ENCODE assay signal across 8 mouse cellular contexts in genomic region chr8:69995422-69995775, GRCm38 (mm10). TPM values are rescaled to one million over a fixed set of nuclear protein-coding genes. Genes with fewer than 3 reads are reported as not detected.
DNase-seq lines count a peak whose midpoint lies in the region; ATAC-seq and TF ChIP-seq lines count a peak whose summit lies in the region.

No protein-coding gene starts in this region.

- peak overlapping the region; percentile 88 for H3K27ac ChIP-seq in heart, embryonic 12.5 days (ENCODE audit: poor library complexity, severe bottlenecking)
- H3K27ac ChIP-seq in CH12.LX (ENCODE audit: insufficient read depth, low read depth), result peak overlapping the region; percentile 87; the same call in 1 of the 2 replicates
- H3K27ac ChIP-seq in forebrain, embryonic 11.5 days (ENCODE audit: low read depth, low read length), result peak overlapping the region; percentile 89
- H3K27ac ChIP-seq in liver, embryonic 13.5 days, result peak overlapping the region; percentile 97

- H3K9me3 ChIP-seq in heart, embryonic 12.5 days (replicated peaks), result no peaks in the 10 kb centered on the region
- H3K9me3 ChIP-seq in CH12.LX (replicated peaks; ENCODE audit: low read length), result no peaks in the 10 kb centered on the region
- H3K9me3 ChIP-seq in forebrain, embryonic 11.5 days (ENCODE audit: control insufficient read depth, low read length), result no peaks in the 10 kb centered on the region
- no peaks in the 10 kb centered on the region for H3K9me3 ChIP-seq in liver, embryonic 13.5 days (replicated peaks)

- no peak for TF ChIP-seq CTCF in CH12.LX (conservative IDR thresholded peaks at IDR 0.05 in 1 of 2, IDR thresholded peaks at IDR 0.05 in 1 of 2; ENCODE audit: low read depth in 2 of 2, low read length in 2 of 2)

- DNase-seq in heart, adult 18-20 months, result no peak
- DNase-seq in CH12.LX (ENCODE audit: extremely low read depth), result no peak
- no peak for DNase-seq in forebrain, embryonic 11.5 days (ENCODE audit: low spot score)
- no peak for DNase-seq in liver, embryonic 13.5 days
- no peak for DNase-seq in urinary bladder, postnatal 25 days (ENCODE audit: low spot score)
- no peak for DNase-seq in right cerebral cortex, postnatal 36 days (ENCODE audit: low spot score in 2 of 2)
- no peak for DNase-seq in adrenal gland, postnatal 10 days

- 0 out of 2 replicates have a peak, but pooled peaks cover 8% of the 10 kb centered on the region for H3K36me3 ChIP-seq in heart, embryonic 12.5 days
- peaks cover 4 to 25% of the 10 kb centered on the region in 2 experiments for H3K36me3 ChIP-seq in CH12.LX (replicated peaks in 1 of 2; ENCODE audit: control insufficient read depth in 1 of 2, insufficient read depth in 1 of 2, low read length in 1 of 2)
- no peaks in the 10 kb centered on the region for H3K36me3 ChIP-seq in forebrain, embryonic 11.5 days (ENCODE audit: control insufficient read depth, insufficient read depth, low read length)
- H3K36me3 ChIP-seq in liver, embryonic 13.5 days, result peaks cover 26% of the 10 kb centered on the region

- peak overlapping the region; percentile 93 for H3K4me3 ChIP-seq in heart, embryonic 12.5 days
- H3K4me3 ChIP-seq in CH12.LX (replicated peaks in 1 of 3; ENCODE audit: low read depth in 2 of 3, low read length in 2 of 3, poor library complexity in 1 of 3), result peak overlapping the region; percentile 94 to 97 (median 95)
- H3K4me3 ChIP-seq in forebrain, embryonic 11.5 days (ENCODE audit: low read depth, low read length), result peak overlapping the region; percentile 89
- peak overlapping the region; percentile 97 for H3K4me3 ChIP-seq in liver, embryonic 13.5 days (replicated peaks)

- dilution Hi-C loops in CH12.LX (cut with MboI; ENCODE audit: extremely low pct_ligation_motif_present, extremely low pct_unique_long_range_greater_than_20kb, low sequenced_read_pairs), result no loop called here

- peak overlapping the region; percentile 79 for H3K4me2 ChIP-seq in heart, embryonic 12.5 days
- H3K4me2 ChIP-seq in CH12.LX (ENCODE audit: insufficient read depth, low read depth, poor library complexity, severe bottlenecking), result peak overlapping the region; percentile 90
- peak overlapping the region; percentile 85 for H3K4me2 ChIP-seq in forebrain, embryonic 11.5 days (ENCODE audit: low read depth, low read length, severe bottlenecking)
- peak overlapping the region; percentile 92 for H3K4me2 ChIP-seq in liver, embryonic 13.5 days

- no peak for TF ChIP-seq EP300 in CH12.LX (IDR thresholded peaks at IDR 0.05; ENCODE audit: low read length)

- H3K9ac ChIP-seq in heart, embryonic 12.5 days, result peak overlapping the region; percentile 91
- H3K9ac ChIP-seq in CH12.LX (ENCODE audit: insufficient read depth, low read depth), result peak overlapping the region; percentile 84
- H3K9ac ChIP-seq in forebrain, embryonic 11.5 days (ENCODE audit: low read length), result peak overlapping the region; percentile 78
- H3K9ac ChIP-seq in liver, embryonic 13.5 days, result peak overlapping the region; percentile 97

- TF ChIP-seq RAD21 in CH12.LX (IDR thresholded peaks at IDR 0.05; ENCODE audit: low read depth, low read length), result no peak

- no peaks in the 10 kb centered on the region for H3K27me3 ChIP-seq in heart, embryonic 12.5 days (replicated peaks)
- no peaks in the 10 kb centered on the region for H3K27me3 ChIP-seq in CH12.LX (replicated peaks)
- no peaks in the 10 kb centered on the region for H3K27me3 ChIP-seq in forebrain, embryonic 11.5 days (ENCODE audit: control insufficient read depth, insufficient read depth, low read length)
- no peaks in the 10 kb centered on the region for H3K27me3 ChIP-seq in liver, embryonic 13.5 days

- H3K79me2 ChIP-seq in CH12.LX (replicated peaks; ENCODE audit: control insufficient read depth, extremely low read depth, insufficient read depth, poor library complexity, severe bottlenecking), result peaks cover 29% of the 10 kb centered on the region

- under 1% methylated on average over 7 of the region's 7 CpGs for WGBS in heart, embryonic 12.5 days
- 0% methylated on average over 7 of the region's 7 CpGs for WGBS in forebrain, embryonic 11.5 days
- under 1% methylated on average over 7 of the region's 7 CpGs for WGBS in liver, embryonic 13.5 days (ENCODE audit: insufficient replicate concordance)

- in situ Hi-C loops in CH12.LX (cut with MboI; ENCODE audit: low pct_ligation_motif_present, low pct_unique_long_range_greater_than_20kb, low sequenced_read_pairs), result no loop called here

- peaks cover 30% of the 10 kb centered on the region for H3K4me1 ChIP-seq in heart, embryonic 12.5 days (replicated peaks)
- peaks cover 4 to 33% of the 10 kb centered on the region in 2 experiments for H3K4me1 ChIP-seq in CH12.LX (ENCODE audit: control insufficient read depth in 1 of 2, insufficient read depth in 2 of 2)
- peaks cover 4% of the 10 kb centered on the region; the same call in 1 of the 2 replicates for H3K4me1 ChIP-seq in forebrain, embryonic 11.5 days (replicated peaks; ENCODE audit: control insufficient read depth, insufficient read depth, low read length)
- H3K4me1 ChIP-seq in liver, embryonic 13.5 days (replicated peaks), result peaks cover 54% of the 10 kb centered on the region

- ATAC-seq in heart, embryonic 12.5 days (ENCODE audit: insufficient number of reproducible peaks, low FRiP score), result no peak
- no peak for ATAC-seq in forebrain, embryonic 11.5 days (replicated peaks; ENCODE audit: low FRiP score)
- ATAC-seq in liver, embryonic 13.5 days (ENCODE audit: low read depth), result no peak

- no peak for TF ChIP-seq POLR2A in CH12.LX (IDR thresholded peaks at IDR 0.05; ENCODE audit: low read depth, low read length)

TF ChIP-seq in CH12.LX, 34 proteins besides CTCF, POLR2A, EP300 and RAD21:
- no peak for TF ChIP-seq MAFK (IDR thresholded peaks at IDR 0.05; ENCODE audit: insufficient replicate concordance, low read length)
- TF ChIP-seq HCFC1 (IDR thresholded peaks at IDR 0.05; ENCODE audit: low read depth, low read length), result no peak
- no peak for TF ChIP-seq MEF2A (IDR thresholded peaks at IDR 0.05; ENCODE audit: borderline replicate concordance, low read depth, low read length)
- TF ChIP-seq JUND (conservative IDR thresholded peaks at IDR 0.05; ENCODE audit: low read depth, low read length), result no peak
- no peak for TF ChIP-seq ZKSCAN1 (IDR thresholded peaks at IDR 0.05; ENCODE audit: borderline replicate concordance, low read depth, low read length)
- no peak for TF ChIP-seq SIN3A (IDR thresholded peaks at IDR 0.05; ENCODE audit: low read length)
- no peak for TF ChIP-seq BHLHE40 (IDR thresholded peaks at IDR 0.05; ENCODE audit: low read depth, low read length)
- TF ChIP-seq MXI1 (IDR thresholded peaks at IDR 0.05; ENCODE audit: low read depth, low read length), result no peak
- no peak for TF ChIP-seq TBP (conservative IDR thresholded peaks at IDR 0.05; ENCODE audit: low read depth, low read length)
- TF ChIP-seq USF2 (conservative IDR thresholded peaks at IDR 0.05; ENCODE audit: low read depth, low read length), result no peak
- TF ChIP-seq NRF1 (IDR thresholded peaks at IDR 0.05; ENCODE audit: low read depth, low read length), result no peak
- no peak for TF ChIP-seq MAX (IDR thresholded peaks at IDR 0.05; ENCODE audit: low read length)
- no peak for TF ChIP-seq CHD2 (IDR thresholded peaks at IDR 0.05; ENCODE audit: low read length)
- TF ChIP-seq ELF1 (IDR thresholded peaks at IDR 0.05; ENCODE audit: low read depth, low read length), result no peak
- TF ChIP-seq E2F4 (IDR thresholded peaks at IDR 0.05; ENCODE audit: insufficient replicate concordance, low read depth, low read length), result no peak
- TF ChIP-seq ZC3H11A (IDR thresholded peaks at IDR 0.05; ENCODE audit: low read depth, low read length), result no peak
- no peak for TF ChIP-seq MYC (IDR thresholded peaks at IDR 0.05; ENCODE audit: low read depth, low read length)
- TF ChIP-seq POLR2AphosphoS2 (IDR thresholded peaks at IDR 0.05; ENCODE audit: low read depth, low read length), result no peak
- no peak for TF ChIP-seq KAT2A (IDR thresholded peaks at IDR 0.05; ENCODE audit: insufficient replicate concordance, low read length)
- TF ChIP-seq MAZ (IDR thresholded peaks at IDR 0.05; ENCODE audit: low read depth, low read length), result no peak

RNA-seq across cellular contexts. Expression of gene Gatad2a, which starts 0.8 kb away (rescaled TPM):
- 55.6 and 59.2 TPM in 2 replicates for polyA plus RNA-seq in heart, embryonic 12.5 days (2016; fragmentation: Nextera tagmentation; extraction: Ambion mirVana)
- 10 to 100 TPM; 30.6 to 32.7 TPM for total RNA-seq in heart, adult 18-20 months (2021)
- 70.8 and 73.2 TPM in 2 replicates for total RNA-seq in CH12.LX (2012; rRNA removed)
- 31.5 and 35.7 TPM in 2 replicates for total RNA-seq in CH12.LX (2014; rRNA removed)
- 95.1 and 122 TPM in 2 replicates for polyA plus RNA-seq in CH12.LX (2012; ENCODE audit: insufficient read length, low read depth)
- polyA plus RNA-seq in forebrain, embryonic 11.5 days (2014; fragmentation: Nextera tagmentation; extraction: Ambion mirVana), result 81.7 and 88.6 TPM in 2 replicates
- polyA plus RNA-seq in liver, embryonic 13.5 days (2015; fragmentation: Nextera tagmentation; extraction: Ambion mirVana), result 27.1 and 27.8 TPM in 2 replicates
- total RNA-seq in adrenal gland, postnatal 10 days (2021), result 10 to 100 TPM; 84.4 to 90.0 TPM

RNA-seq across cellular contexts. Expression of gene Mau2, which starts 47.1 kb away (rescaled TPM):
- polyA plus RNA-seq in heart, embryonic 12.5 days (2016; fragmentation: Nextera tagmentation; extraction: Ambion mirVana), result 39.9 and 42.1 TPM in 2 replicates
- total RNA-seq in heart, adult 18-20 months (2021), result 10 to 100 TPM; 30.7 to 32.2 TPM
- 37.2 and 38.4 TPM in 2 replicates for total RNA-seq in CH12.LX (2012; rRNA removed)
- total RNA-seq in CH12.LX (2014; rRNA removed), result 24.4 and 25.5 TPM in 2 replicates
- 15.7 and 19.5 TPM in 2 replicates for polyA plus RNA-seq in CH12.LX (2012; ENCODE audit: insufficient read length, low read depth)
- polyA plus RNA-seq in forebrain, embryonic 11.5 days (2014; fragmentation: Nextera tagmentation; extraction: Ambion mirVana), result 53.8 and 56.4 TPM in 2 replicates
- 22.7 and 26.6 TPM in 2 replicates for polyA plus RNA-seq in liver, embryonic 13.5 days (2015; fragmentation: Nextera tagmentation; extraction: Ambion mirVana)
- total RNA-seq in adrenal gland, postnatal 10 days (2021), result 10 to 100 TPM; 53.8 to 56.2 TPM

RNA-seq across cellular contexts. Expression of gene Sugp1, which starts 47.2 kb away (rescaled TPM):
- polyA plus RNA-seq in heart, embryonic 12.5 days (2016; fragmentation: Nextera tagmentation; extraction: Ambion mirVana), result 32.7 and 34.0 TPM in 2 replicates
- 10 to 100 TPM; 15.8 to 17.6 TPM for total RNA-seq in heart, adult 18-20 months (2021)
- total RNA-seq in CH12.LX (2012; rRNA removed), result 21.8 and 24.0 TPM in 2 replicates
- 5.0 and 5.3 TPM in 2 replicates for total RNA-seq in CH12.LX (2014; rRNA removed)
- 43.9 and 44.2 TPM in 2 replicates for polyA plus RNA-seq in CH12.LX (2012; ENCODE audit: insufficient read length, low read depth)
- polyA plus RNA-seq in forebrain, embryonic 11.5 days (2014; fragmentation: Nextera tagmentation; extraction: Ambion mirVana), result 44.6 and 45.4 TPM in 2 replicates
- polyA plus RNA-seq in liver, embryonic 13.5 days (2015; fragmentation: Nextera tagmentation; extraction: Ambion mirVana), result 20.2 and 21.7 TPM in 2 replicates
- 10 to 100 TPM; 24.1 to 29.7 TPM for total RNA-seq in adrenal gland, postnatal 10 days (2021)
